Mouse (Mus musculus) forebrain, embryonic 14.5 days (tissue): ENCODE results near the gene Ralgps1. TPM values are rescaled to one million over a fixed set of nuclear protein-coding genes. Genes with fewer than 3 reads are reported as not detected.

Experiments used
- ATAC-seq: fragments of 200-750 bp; cut with Nextera tagmentation; 2 replicates; pipeline ENCODE4 v1.8.0; 2017; ENCODE audit warnings: mild to moderate bottlenecking, moderate library complexity
- DNase-seq: peaks from one replicate; pipeline ENCODE4 v3.0.0-alpha.2; 2015; ENCODE audit warnings: low spot score
- H3K27ac ChIP-seq: fragments of 300-500 bp; sonication (generic); 2 replicates; pipeline ENCODE4 v1.5.1; 2014; ENCODE audit warnings: low read depth, mild to moderate bottlenecking, control low read depth, low read length, moderate library complexity
- H3K27me3 ChIP-seq: fragments of 300-500 bp; sonication (generic); replicated peaks from 2 replicates; pipeline ENCODE4 v1.6.1; 2014; ENCODE audit warnings: low read length, control low read depth, mixed read lengths; ENCODE audit not compliant: control insufficient read depth, insufficient read depth
- H3K36me3 ChIP-seq: fragments of 300-500 bp; sonication (generic); 2 replicates; pipeline ENCODE4 v1.6.1; 2014; ENCODE audit warnings: low read length, control low read depth; ENCODE audit not compliant: control insufficient read depth, insufficient read depth
- H3K4me1 ChIP-seq: fragments of 300-500 bp; sonication (generic); 2 replicates; pipeline ENCODE4 v1.6.1; 2014; ENCODE audit warnings: antibody characterized with exemption, low read length, control low read depth; ENCODE audit not compliant: control insufficient read depth, insufficient read depth
- H3K4me2 ChIP-seq: fragments of 300-500 bp; sonication (generic); 2 replicates; pipeline ENCODE4 v1.6.1; 2014; ENCODE audit warnings: mild to moderate bottlenecking, control low read depth, low read length
- H3K4me3 ChIP-seq: fragments of 300-500 bp; sonication (generic); 2 replicates; pipeline ENCODE4 v1.5.1; 2014; ENCODE audit warnings: low read depth, low read length, control low read depth
- H3K9ac ChIP-seq: fragments of 300-500 bp; sonication (generic); 2 replicates; pipeline ENCODE4 v1.6.1; 2014; ENCODE audit warnings: mild to moderate bottlenecking, low read length, control low read depth, moderate library complexity
- H3K9me3 ChIP-seq: fragments of 300-500 bp; sonication (generic); replicated peaks from 2 replicates; pipeline ENCODE4 v1.6.1; 2016; ENCODE audit warnings: low read length, control low read depth, mixed read lengths; ENCODE audit not compliant: control insufficient read depth
- WGBS: fragments of 180-500 bp; shearing (Covaris S2); extraction: QIAGEN DNeasy Blood & Tissue Kit; methylation state at CpG from one replicate; pipeline ENCODE4 v1.1.7; 2014; 5-methylcytosine and 5-hydroxymethylcytosine counted together
- polyA plus RNA-seq: library from polyadenylated mRNA; unstranded; fragments of >200 nt; fragmentation: Nextera tagmentation; extraction: Ambion mirVana; gene quantifications from 2 replicates; pipeline ENCODE4 v1.2.1, GENCODE M21; 2014

The Ralgps1 gene
- polyA plus RNA-seq, 1 experiment from 2014 or later = 32.6 TPM

DNA sequence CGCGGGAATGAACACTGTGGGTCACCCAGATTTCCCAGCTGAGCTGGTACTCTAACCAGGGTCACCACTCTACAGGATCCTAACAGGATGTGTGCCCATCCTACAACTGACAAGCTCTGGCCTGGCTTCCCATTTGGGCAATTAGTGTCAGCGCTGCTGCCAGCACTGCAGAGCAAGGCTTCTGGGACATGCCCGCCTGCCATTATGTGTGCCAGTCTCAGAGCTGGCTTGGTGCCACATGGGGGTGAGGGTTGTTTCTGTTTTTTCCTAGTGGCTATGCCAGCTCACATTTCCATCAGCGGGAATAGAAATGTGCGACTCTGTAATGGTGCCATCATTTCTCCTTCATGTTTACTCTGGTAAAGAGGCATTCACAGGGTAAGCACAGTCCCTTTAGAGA, 15.7 kb downstream of the Ralgps1 start:
- Histone ChIP-seq H3K9me3 (no peaks in the 10 kb centered on the region), H3K4me2 (peak overlapping the region; percentile 8; the same call in 1 of the 2 replicates), H3K36me3 (no peaks in the 10 kb centered on the region), H3K4me1 (peaks cover 26% of the 10 kb centered on the region), H3K27ac (peak overlapping the region; percentile 71; the same call in 1 of the 2 replicates), H3K27me3 (no peaks in the 10 kb centered on the region), H3K4me3 (no peak overlapping the region), H3K9ac (no peak overlapping the region)
- WGBS = 39% methylated on average over 6 of the region's 6 CpGs
- DNase-seq (peak; percentile 96), ATAC-seq (peak; percentile 95)

DNA sequence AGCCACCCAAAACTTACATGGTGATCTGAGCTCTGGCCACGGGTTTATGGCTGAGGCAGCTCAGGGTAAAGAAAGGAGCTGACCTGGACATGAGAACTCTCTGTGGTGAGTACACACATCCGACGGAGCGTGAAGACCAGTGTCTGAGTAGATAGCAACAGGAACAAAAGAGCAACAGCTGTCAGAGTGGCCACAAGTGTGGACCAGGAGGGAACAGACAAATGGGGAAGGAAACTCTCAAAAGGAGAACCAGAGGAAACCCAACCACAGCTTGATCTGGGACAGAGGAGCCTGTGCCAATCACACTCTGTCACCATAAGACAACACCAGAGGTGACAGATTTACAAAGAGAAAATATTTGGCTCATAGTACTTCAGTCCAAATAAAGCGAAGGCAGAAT, 17.9 kb downstream of the Ralgps1 start:
- H3K9ac ChIP-seq = no peak overlapping the region
- 61% methylated on average over 5 of the region's 5 CpGs for WGBS
- H3K4me1 ChIP-seq = peaks cover 26% of the 10 kb centered on the region
- DNase-seq (no peak), ATAC-seq (no peak)
- H3K9me3 ChIP-seq = no peaks in the 10 kb centered on the region
- H3K36me3 ChIP-seq = no peaks in the 10 kb centered on the region
- no peak overlapping the region for H3K4me3 ChIP-seq
- H3K27me3 ChIP-seq = no peaks in the 10 kb centered on the region
- no peak overlapping the region for H3K4me2 ChIP-seq
- H3K27ac ChIP-seq = no peak overlapping the region

DNA sequence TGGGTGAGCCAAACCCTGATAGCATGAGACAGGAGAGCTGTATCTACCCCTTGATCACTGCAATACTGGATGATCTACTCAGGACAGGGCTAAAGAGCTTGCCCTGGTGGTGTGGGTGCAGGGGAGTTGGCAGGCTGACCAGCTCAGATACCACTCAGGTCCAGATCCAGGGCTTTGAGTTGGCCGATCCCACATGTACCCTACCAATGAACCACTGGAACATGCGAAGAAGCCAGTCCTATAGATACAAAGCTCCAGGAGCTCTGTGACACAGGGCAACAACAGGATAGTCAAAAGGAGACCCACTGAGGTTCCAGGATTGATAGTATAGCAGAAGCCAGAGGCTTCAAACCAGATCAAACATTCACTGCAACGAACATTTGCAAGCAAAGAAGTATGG, 19.8 kb downstream of the Ralgps1 start:
- Histone ChIP-seq H3K4me3 (no peak overlapping the region), H3K27me3 (no peaks in the 10 kb centered on the region), H3K9ac (no peak overlapping the region), H3K27ac (no peak overlapping the region), H3K4me2 (no peak overlapping the region), H3K9me3 (no peaks in the 10 kb centered on the region), H3K4me1 (peaks cover 27% of the 10 kb centered on the region), H3K36me3 (no peaks in the 10 kb centered on the region)
- ATAC-seq (no peak), DNase-seq (no peak)
- 93% methylated on average over 3 of the region's 3 CpGs for WGBS

DNA sequence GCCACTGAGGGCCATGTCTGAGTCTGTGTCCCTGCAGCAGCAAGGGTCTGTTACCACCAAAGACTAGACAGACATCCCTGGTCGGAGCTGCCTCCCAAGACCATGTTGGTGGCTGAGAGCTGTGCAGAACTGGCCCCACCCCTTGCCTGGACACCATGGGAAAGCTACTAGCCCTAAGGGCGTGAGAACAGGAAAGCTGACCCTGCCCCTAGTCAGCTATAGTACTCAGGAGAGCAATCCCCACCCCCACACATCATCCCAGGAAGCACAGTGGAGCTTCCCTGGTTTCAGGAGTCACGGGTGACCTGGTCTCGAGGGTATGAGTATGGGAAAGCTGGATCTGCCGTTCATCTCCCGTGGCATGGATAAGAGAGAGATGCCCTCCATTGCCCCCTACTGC, 20.4 kb downstream of the Ralgps1 start:
- no peak overlapping the region for H3K9ac ChIP-seq
- no peak for ATAC-seq
- no peaks in the 10 kb centered on the region for H3K36me3 ChIP-seq
- no peaks in the 10 kb centered on the region for H3K27me3 ChIP-seq
- H3K4me1 ChIP-seq = peaks cover 28% of the 10 kb centered on the region
- H3K9me3 ChIP-seq = no peaks in the 10 kb centered on the region
- no peak overlapping the region for H3K4me3 ChIP-seq
- WGBS = 86% methylated on average over 6 of the region's 6 CpGs
- H3K4me2 ChIP-seq = no peak overlapping the region
- no peak for DNase-seq
- no peak overlapping the region for H3K27ac ChIP-seq

DNA sequence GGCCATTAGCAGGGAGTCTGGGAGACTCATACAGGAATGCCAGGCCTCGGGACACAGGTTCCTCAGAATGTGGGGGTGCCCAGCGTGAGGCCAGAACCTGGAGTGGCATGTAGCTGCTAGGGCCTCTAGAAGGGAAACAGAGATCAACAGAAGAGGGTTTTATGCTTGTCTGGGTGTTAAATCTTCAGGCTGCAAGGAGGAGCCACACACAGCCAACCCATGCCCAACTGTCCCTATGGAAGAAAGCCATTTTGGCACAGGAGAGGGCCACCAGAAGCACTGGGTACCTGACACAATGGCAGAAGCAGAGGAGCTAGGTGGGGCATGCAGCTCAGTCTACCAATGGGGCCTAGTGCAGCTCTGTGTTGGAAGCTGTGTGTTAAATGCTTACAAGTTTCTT, 21.7 kb downstream of the Ralgps1 start:
- Histone ChIP-seq H3K4me2 (no peak overlapping the region), H3K4me1 (peaks cover 35% of the 10 kb centered on the region), H3K36me3 (no peaks in the 10 kb centered on the region), H3K27ac (no peak overlapping the region), H3K9ac (no peak overlapping the region), H3K9me3 (no peaks in the 10 kb centered on the region), H3K27me3 (no peaks in the 10 kb centered on the region), H3K4me3 (no peak overlapping the region)
- no peak for ATAC-seq
- DNase-seq = no peak
- 51% methylated on average over 2 of the region's 2 CpGs for WGBS

DNA sequence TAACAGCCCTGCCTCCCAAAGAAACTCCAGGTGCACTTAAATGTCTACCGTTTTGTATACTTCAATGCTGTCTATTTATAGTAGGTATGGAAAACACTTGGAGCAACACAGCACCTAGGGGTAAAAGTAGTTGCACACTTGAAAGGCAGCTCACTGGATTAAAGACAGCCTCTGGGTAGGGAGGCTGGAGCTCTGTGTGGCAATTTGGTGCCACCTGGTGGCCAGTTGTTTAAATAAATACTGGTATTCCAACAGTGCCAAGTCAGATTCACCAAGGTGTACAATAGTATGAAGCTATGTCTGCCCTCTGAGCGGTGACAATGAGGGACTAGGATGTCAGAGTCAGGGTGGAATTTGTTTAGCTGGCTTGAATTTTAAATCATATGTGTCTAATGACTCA, 22.2 kb downstream of the Ralgps1 start:
- 28% methylated on average over 2 of the region's 2 CpGs for WGBS
- H3K4me1 ChIP-seq = peaks cover 38% of the 10 kb centered on the region
- H3K4me2 ChIP-seq = no peak overlapping the region
- no peak overlapping the region for H3K27ac ChIP-seq
- H3K9me3 ChIP-seq = no peaks in the 10 kb centered on the region
- no peaks in the 10 kb centered on the region for H3K27me3 ChIP-seq
- no peak overlapping the region for H3K9ac ChIP-seq
- no peak overlapping the region for H3K4me3 ChIP-seq
- H3K36me3 ChIP-seq = no peaks in the 10 kb centered on the region
- DNase-seq (peak; percentile 92), ATAC-seq (peak; percentile 63; the same call in 1 of the 2 replicates)

DNA sequence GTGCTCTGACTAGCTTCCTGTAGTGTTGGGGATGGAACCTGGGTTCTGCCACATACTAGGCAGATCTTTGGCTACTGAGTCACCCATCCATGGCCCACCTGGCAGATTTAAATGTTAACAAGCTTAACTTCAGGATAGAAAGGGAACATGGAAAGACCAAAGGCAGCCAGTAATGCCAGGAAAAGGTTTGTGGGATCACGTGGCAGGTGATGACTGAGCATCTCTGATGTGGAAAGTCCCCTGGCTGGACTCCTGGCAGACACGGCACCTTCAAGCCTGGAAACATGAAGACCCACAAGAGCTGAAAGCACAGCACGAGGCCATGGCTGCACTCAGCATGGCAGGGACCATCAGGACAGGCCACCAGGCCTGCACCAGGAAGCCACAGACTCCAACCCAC, 23.0 kb downstream of the Ralgps1 start:
- DNase-seq (no peak), ATAC-seq (no peak)
- no peak overlapping the region for H3K9ac ChIP-seq
- no peaks in the 10 kb centered on the region for H3K27me3 ChIP-seq
- H3K27ac ChIP-seq = no peak overlapping the region; the same call in 1 of the 2 replicates
- H3K4me2 ChIP-seq = no peak overlapping the region
- H3K36me3 ChIP-seq = no peaks in the 10 kb centered on the region
- 84% methylated on average over 3 of the region's 3 CpGs for WGBS
- peaks cover 30% of the 10 kb centered on the region for H3K4me1 ChIP-seq
- H3K4me3 ChIP-seq = no peak overlapping the region
- H3K9me3 ChIP-seq = no peaks in the 10 kb centered on the region

DNA sequence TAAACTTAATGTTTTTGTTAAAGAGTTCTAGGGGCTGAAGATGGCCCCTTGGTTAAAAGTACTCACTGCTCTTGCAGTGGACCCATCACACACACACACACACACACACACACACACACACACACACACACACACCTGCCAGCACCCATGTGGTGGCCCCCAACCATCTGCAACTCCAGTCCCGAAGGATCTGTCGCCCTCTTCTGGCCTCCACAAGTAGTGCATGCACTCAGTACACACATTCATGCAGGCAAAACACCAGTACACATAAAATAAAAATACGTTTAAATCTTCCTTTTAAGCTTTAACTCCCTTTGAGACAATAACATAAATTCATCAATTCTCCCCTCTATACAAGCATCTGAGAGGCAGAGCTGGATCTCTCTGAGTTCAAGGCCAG, 23.7 kb downstream of the Ralgps1 start:
- Histone ChIP-seq H3K4me2 (no peak overlapping the region), H3K27me3 (no peaks in the 10 kb centered on the region), H3K4me3 (no peak overlapping the region), H3K27ac (no peak overlapping the region), H3K9me3 (no peaks in the 10 kb centered on the region), H3K4me1 (peaks cover 27% of the 10 kb centered on the region), H3K9ac (no peak overlapping the region), H3K36me3 (no peaks in the 10 kb centered on the region)
- no peak for ATAC-seq
- peak; percentile 46 for DNase-seq
- WGBS = 31% methylated on average over 3 of the region's 3 CpGs

DNA sequence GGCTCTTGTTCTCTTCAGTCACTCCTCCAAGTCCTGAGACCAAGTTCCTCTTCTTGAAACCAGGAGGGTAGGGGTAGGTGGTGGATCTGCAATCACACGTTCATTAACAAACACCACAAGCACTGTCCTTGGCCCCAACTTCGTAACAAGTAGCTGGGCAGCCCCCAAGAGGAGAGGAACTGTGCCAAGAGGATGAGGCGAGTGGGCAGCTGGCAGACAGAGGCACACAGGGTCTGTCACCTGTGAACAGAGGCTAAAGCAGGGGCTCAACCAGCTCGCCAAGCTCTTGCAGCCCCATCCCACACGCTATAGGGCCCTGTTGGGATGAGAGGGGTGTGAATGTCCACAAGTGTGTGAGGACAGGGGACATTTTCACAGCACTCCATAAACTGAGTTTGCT, 24.5 kb downstream of the Ralgps1 start:
- H3K9me3 ChIP-seq = no peaks in the 10 kb centered on the region
- ATAC-seq = no peak
- DNase-seq = peak; percentile 10
- no peak overlapping the region for H3K4me2 ChIP-seq
- WGBS = 44% methylated on average over 5 of the region's 5 CpGs
- H3K36me3 ChIP-seq = no peaks in the 10 kb centered on the region
- no peak overlapping the region for H3K4me3 ChIP-seq
- H3K9ac ChIP-seq = no peak overlapping the region; the same call in 1 of the 2 replicates
- no peaks in the 10 kb centered on the region for H3K27me3 ChIP-seq
- H3K27ac ChIP-seq = peak overlapping the region; percentile 65
- H3K4me1 ChIP-seq = peaks cover 27% of the 10 kb centered on the region
